Mouse (Mus musculus): ENCODE results near the gene Lipm.

Lipm gene

GRCm38 (mm10) chr19:34165891-34166290, 65.2 kb downstream of the Lipm start, which contains the start of gene Ankrd22:
Ankrd22 (minus strand) TSS chr19:34166053.
- CTCF ChIA-PET, result interaction anchor here (0.7 kb wide), 1 partner anchor 32 kb away, joined by 3 read pairs; no protein-coding TSS in a partner anchor

GRCm38 (mm10) chr19:34166386-34166785, 65.7 kb downstream of the Lipm start:
- CTCF ChIA-PET, result no interaction called here

- CTCF ChIA-PET, result no interaction called here
Measured at GRCm38 (mm10) chr19:34167896-34168661, 67.3 kb downstream of the Lipm start.

GRCm38 (mm10) chr19:34169121-34169520, 68.4 kb downstream of the Lipm start:
- CTCF ChIA-PET, result no interaction called here

GRCm38 (mm10) chr19:34171167-34171566, 70.4 kb downstream of the Lipm start:
- CTCF ChIA-PET, result interaction anchor here (0.6 kb wide), 1 partner anchor 34 kb away, joined by 3 read pairs; no protein-coding TSS in a partner anchor
